Mouse (Mus musculus) bone marrow, adult 2 months (tissue): ENCODE measurements around the gene Ifnb1.

Experiments used
- CTCF ChIP-seq: fragments of 200-500 bp; IDR thresholded peaks from 2 replicates; pipeline ENCODE4 v1.5.1; 2011; ENCODE audit warnings: low read length, control low read depth; ENCODE audit not compliant: control insufficient read depth, insufficient read depth
- POLR2A ChIP-seq: fragments of 200-500 bp; IDR thresholded peaks from 2 replicates; pipeline ENCODE4 v1.6.1; 2011; ENCODE audit warnings: low read depth, mild to moderate bottlenecking, control low read depth, low read length, borderline replicate concordance; ENCODE audit not compliant: control insufficient read depth

DNA sequence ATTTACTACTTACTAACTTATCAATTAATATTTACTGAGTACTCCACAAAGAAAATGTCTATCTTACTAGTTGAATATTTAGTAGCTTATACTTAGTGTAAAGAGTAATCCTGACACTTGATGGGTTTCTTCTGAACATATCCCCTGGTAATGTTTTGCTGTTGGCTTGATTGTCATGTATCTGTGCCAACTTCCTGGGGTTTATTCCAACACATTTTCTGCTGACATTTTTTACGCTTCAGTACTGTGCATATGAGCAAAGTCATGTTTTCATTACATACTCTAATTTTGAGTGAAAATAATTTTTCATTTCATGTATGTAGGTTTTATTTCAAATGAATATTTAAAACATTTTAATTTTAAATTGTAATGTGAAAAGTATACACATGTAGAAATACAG is 12.3 kb upstream of the Ifnb1 start:
- TF ChIP-seq CTCF: no peak
- TF ChIP-seq POLR2A: no peak
